ENCODE assay signal across 9 mouse cellular contexts in genomic region chr10:80816303-80816702, GRCm38 (mm10). TPM values are rescaled to one million over a fixed set of nuclear protein-coding genes. Genes with fewer than 3 reads are reported as not detected.
"Had no signal": no experiment of that assay in that cellular context is flagged by ENCODE, and none has a peak within 500 bp of the region (broad histone marks: within the 10 kb centered on the region; RNA-seq: fewer than 3 reads in every experiment).

No protein-coding gene starts in this region.

RNA-seq across cellular contexts. Expression of gene Jsrp1, which starts 3.0 kb away (rescaled TPM):
- polyA plus RNA-seq: erythroblast, embryonic 14.5 days; forebrain, embryonic 13.5 days; forebrain, embryonic 16.5 days had no signal

RNA-seq across cellular contexts. Expression of gene Amh, which starts 11.3 kb away (rescaled TPM):
- polyA plus RNA-seq: embryonic facial prominence, embryonic 11.5 days; embryonic facial prominence, embryonic 12.5 days; embryonic facial prominence, embryonic 13.5 days; forebrain, embryonic 12.5 days; forebrain, embryonic 16.5 days; forebrain, postnatal 0 days; heart, embryonic 10.5 days had no signal
